Mouse (Mus musculus): ENCODE measurements around the gene Ttc26. TPM values are rescaled to one million over a fixed set of nuclear protein-coding genes. Genes with fewer than 3 reads are reported as not detected.

Gene Ttc26
- polyA plus RNA-seq (2015; fragmentation: Nextera tagmentation; extraction: Ambion mirVana): 9.9 and 10.6 TPM in 2 replicates

- Histone ChIP-seq H3K4me1 (peaks cover 8% of the 10 kb centered on the region; the same call in 1 of the 2 replicates), H3K27me3 (no peaks in the 10 kb centered on the region), H3K4me2 (peak within 1 kb of the TSS; percentile 71), H3K9ac (peak within 1 kb of the TSS; percentile 77), H3K36me3 (peaks cover 8% of the 10 kb centered on the region; the same call in 1 of the 2 replicates), H3K27ac (peak within 1 kb of the TSS; percentile 39; the same call in 1 of the 2 replicates), H3K4me3 (peak within 1 kb of the TSS; percentile 65), H3K9me3 (no peaks in the 10 kb centered on the region)
- WGBS: under 1% methylated on average over 26 of the region's 26 CpGs
- ATAC-seq (ENCODE audit: insufficient number of reproducible peaks, insufficient read depth, low FRiP score, low TSS enrichment, low read depth): peak; percentile 85
Measured at GRCm38 (mm10) chr6:38381129-38381771, at the start of gene Ttc26. Ttc26 (plus strand) TSS chr6:38381469.

- Histone ChIP-seq H3K36me3 (no peaks in the 10 kb centered on the region), H3K27me3 (no peaks in the 10 kb centered on the region), H3K9ac (no peak overlapping the region), H3K4me2 (no peak overlapping the region), H3K4me1 (no peaks in the 10 kb centered on the region), H3K4me3 (no peak overlapping the region), H3K9me3 (no peaks in the 10 kb centered on the region), H3K27ac (no peak overlapping the region)
- ATAC-seq (ENCODE audit: insufficient number of reproducible peaks, insufficient read depth, low FRiP score, low TSS enrichment, low read depth): no peak
- WGBS: 85% methylated on average over 6 of the region's 6 CpGs
Measured at GRCm38 (mm10) chr6:38335264-38335663, 46.0 kb upstream of the Ttc26 start.

- ATAC-seq (ENCODE audit: insufficient number of reproducible peaks, insufficient read depth, low FRiP score, low TSS enrichment, low read depth): no peak
- no peaks in the 10 kb centered on the region for H3K4me1 ChIP-seq
- no peak overlapping the region for H3K27ac ChIP-seq
- no peak overlapping the region for H3K4me2 ChIP-seq
- no peaks in the 10 kb centered on the region for H3K27me3 ChIP-seq
- no peak overlapping the region for H3K9ac ChIP-seq
- H3K36me3 ChIP-seq: no peaks in the 10 kb centered on the region
- H3K4me3 ChIP-seq: no peak overlapping the region
- H3K9me3 ChIP-seq: no peaks in the 10 kb centered on the region
- 82% methylated on average over 4 of the region's 4 CpGs for WGBS
Measured at GRCm38 (mm10) chr6:38337166-38337705, 44.0 kb upstream of the Ttc26 start.

GRCm38 (mm10) chr6:38337951-38338350, 43.3 kb upstream of the Ttc26 start:
- Histone ChIP-seq H3K4me1 (no peaks in the 10 kb centered on the region), H3K9ac (no peak overlapping the region), H3K9me3 (no peaks in the 10 kb centered on the region), H3K4me3 (no peak overlapping the region), H3K27ac (no peak overlapping the region), H3K4me2 (no peak overlapping the region), H3K27me3 (no peaks in the 10 kb centered on the region), H3K36me3 (no peaks in the 10 kb centered on the region)
- no peak for ATAC-seq (ENCODE audit: insufficient number of reproducible peaks, insufficient read depth, low FRiP score, low TSS enrichment, low read depth)
- WGBS: 77% methylated on average over 6 of the region's 6 CpGs

- Histone ChIP-seq H3K4me1 (no peaks in the 10 kb centered on the region), H3K27me3 (no peaks in the 10 kb centered on the region), H3K9me3 (no peaks in the 10 kb centered on the region), H3K4me2 (no peak overlapping the region), H3K36me3 (no peaks in the 10 kb centered on the region), H3K4me3 (no peak overlapping the region), H3K27ac (no peak overlapping the region), H3K9ac (no peak overlapping the region)
- ATAC-seq (ENCODE audit: insufficient number of reproducible peaks, insufficient read depth, low FRiP score, low TSS enrichment, low read depth): no peak
- 72% methylated on average over 2 of the region's 2 CpGs for WGBS
Measured at GRCm38 (mm10) chr6:38339078-38339477, 42.2 kb upstream of the Ttc26 start.

- Histone ChIP-seq H3K27me3 (no peaks in the 10 kb centered on the region), H3K36me3 (no peaks in the 10 kb centered on the region), H3K4me1 (no peaks in the 10 kb centered on the region), H3K4me3 (no peak overlapping the region), H3K9ac (no peak overlapping the region), H3K4me2 (no peak overlapping the region), H3K9me3 (no peaks in the 10 kb centered on the region), H3K27ac (no peak overlapping the region)
- WGBS: 70% methylated on average over 11 of the region's 11 CpGs
- no peak for ATAC-seq (ENCODE audit: insufficient number of reproducible peaks, insufficient read depth, low FRiP score, low TSS enrichment, low read depth)
Measured at GRCm38 (mm10) chr6:38341751-38342665, 39.3 kb upstream of the Ttc26 start.

GRCm38 (mm10) chr6:38342666-38342992, 38.6 kb upstream of the Ttc26 start:
- H3K9ac ChIP-seq: no peak overlapping the region
- no peaks in the 10 kb centered on the region for H3K27me3 ChIP-seq
- no peaks in the 10 kb centered on the region for H3K4me1 ChIP-seq
- H3K36me3 ChIP-seq: no peaks in the 10 kb centered on the region
- no peaks in the 10 kb centered on the region for H3K9me3 ChIP-seq
- H3K4me3 ChIP-seq: no peak overlapping the region
- ATAC-seq (ENCODE audit: insufficient number of reproducible peaks, insufficient read depth, low FRiP score, low TSS enrichment, low read depth): no peak
- no peak overlapping the region for H3K4me2 ChIP-seq
- WGBS: 77% methylated on average over 8 of the region's 8 CpGs
- H3K27ac ChIP-seq: no peak overlapping the region

GRCm38 (mm10) chr6:38343581-38343980, 37.7 kb upstream of the Ttc26 start:
- WGBS: 54% methylated on average over 3 of the region's 3 CpGs
- Histone ChIP-seq H3K27ac (no peak overlapping the region), H3K4me2 (no peak overlapping the region), H3K36me3 (no peaks in the 10 kb centered on the region), H3K9ac (no peak overlapping the region), H3K27me3 (no peaks in the 10 kb centered on the region), H3K4me3 (no peak overlapping the region), H3K9me3 (no peaks in the 10 kb centered on the region), H3K4me1 (no peaks in the 10 kb centered on the region)
- no peak for ATAC-seq (ENCODE audit: insufficient number of reproducible peaks, insufficient read depth, low FRiP score, low TSS enrichment, low read depth)

GRCm38 (mm10) chr6:38344006-38344670, 37.1 kb upstream of the Ttc26 start:
- H3K36me3 ChIP-seq: no peaks in the 10 kb centered on the region
- no peak overlapping the region for H3K4me3 ChIP-seq
- H3K27me3 ChIP-seq: no peaks in the 10 kb centered on the region
- no peak overlapping the region for H3K4me2 ChIP-seq
- no peak for ATAC-seq (ENCODE audit: insufficient number of reproducible peaks, insufficient read depth, low FRiP score, low TSS enrichment, low read depth)
- H3K9me3 ChIP-seq: no peaks in the 10 kb centered on the region
- H3K4me1 ChIP-seq: no peaks in the 10 kb centered on the region
- WGBS: 76% methylated on average over 7 of the region's 7 CpGs
- H3K9ac ChIP-seq: no peak overlapping the region
- H3K27ac ChIP-seq: no peak overlapping the region

- ATAC-seq (ENCODE audit: insufficient number of reproducible peaks, insufficient read depth, low FRiP score, low TSS enrichment, low read depth): no peak
- Histone ChIP-seq H3K4me2 (no peak overlapping the region), H3K27ac (no peak overlapping the region), H3K27me3 (peaks cover 13% of the 10 kb centered on the region), H3K36me3 (no peaks in the 10 kb centered on the region), H3K9ac (no peak overlapping the region), H3K4me1 (no peaks in the 10 kb centered on the region), H3K9me3 (no peaks in the 10 kb centered on the region), H3K4me3 (no peak overlapping the region)
- WGBS: 43% methylated on average over 7 of the region's 7 CpGs
Measured at GRCm38 (mm10) chr6:38345796-38346195, 35.5 kb upstream of the Ttc26 start.

GRCm38 (mm10) chr6:38347875-38348274, 33.4 kb upstream of the Ttc26 start:
- Histone ChIP-seq H3K27ac (no peak overlapping the region), H3K36me3 (no peaks in the 10 kb centered on the region), H3K9me3 (no peaks in the 10 kb centered on the region), H3K4me2 (no peak overlapping the region), H3K4me3 (no peak overlapping the region), H3K4me1 (no peaks in the 10 kb centered on the region), H3K27me3 (peaks cover 32% of the 10 kb centered on the region), H3K9ac (no peak overlapping the region)
- 83% methylated on average over 5 of the region's 5 CpGs for WGBS
- no peak for ATAC-seq (ENCODE audit: insufficient number of reproducible peaks, insufficient read depth, low FRiP score, low TSS enrichment, low read depth)

Measured in embryonic facial prominence, embryonic 13.5 days (tissue).